Mouse (Mus musculus): ENCODE results near the gene Abi1.
A peak's percentile ranks its signal among the peaks of the same experiment; 100 is the strongest.
"Not testable (repeated sequence)": the region's sequence is repeated elsewhere in the genome, so short reads cannot be mapped to it uniquely, and the experiment has no call there.

The Abi1 gene

DNA sequence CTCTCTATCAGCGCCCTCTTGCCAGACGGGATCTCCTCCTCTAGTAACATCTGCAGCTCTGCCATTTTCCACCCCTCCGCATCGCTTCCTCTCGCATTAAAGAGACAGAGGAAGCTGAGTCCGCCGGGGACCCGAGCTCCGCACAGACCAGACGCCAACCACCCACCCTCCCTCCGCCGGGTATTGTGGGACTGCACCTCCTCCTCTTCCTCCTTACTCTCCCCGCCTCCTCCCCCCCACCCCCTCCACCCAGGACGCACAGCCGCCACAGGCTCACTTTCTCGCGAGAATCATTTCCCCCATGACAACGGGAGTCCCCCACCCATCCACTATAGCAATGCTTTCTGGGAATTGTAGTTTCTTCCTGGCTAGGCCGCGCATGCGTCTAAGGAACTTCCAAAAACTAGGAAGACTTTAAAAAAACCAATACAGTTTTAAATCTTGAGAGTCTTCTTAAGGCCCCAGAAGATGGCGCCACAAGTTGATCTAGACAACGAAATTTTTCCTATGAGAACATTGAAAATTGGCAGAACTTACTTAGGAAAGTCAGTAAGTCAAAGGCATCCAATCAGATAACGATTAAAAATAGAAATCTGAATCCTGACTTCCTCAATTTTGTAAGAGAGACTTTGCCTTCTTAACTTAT, at the start of gene Abi1:
TSS of gene Abi1 (minus strand) at position 241 of the 646 bp plus-strand sequence.
- DNase-seq (ENCODE audit: low read depth) = peak; percentile 95

DNA sequence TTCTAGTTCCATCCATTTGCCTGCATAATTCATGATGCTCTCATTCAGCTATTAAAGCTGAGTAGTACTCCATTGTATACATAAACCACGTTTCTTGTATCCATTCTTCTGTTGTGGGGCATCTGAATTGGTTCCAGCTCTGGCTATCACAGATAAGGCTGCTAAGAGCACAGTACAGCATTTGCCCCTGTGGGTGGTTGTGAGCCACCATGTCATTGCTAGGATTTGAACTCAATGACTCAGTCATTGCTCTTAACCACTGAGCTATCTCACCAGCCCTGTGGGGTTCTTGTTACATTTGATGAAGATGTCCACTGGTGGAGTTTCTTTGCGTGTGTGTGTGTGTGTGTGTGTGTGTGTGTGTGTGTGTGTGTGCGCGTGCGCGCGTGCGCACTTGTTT, 44.5 kb upstream of the Abi1 start:
- no peak for DNase-seq (ENCODE audit: low read depth)

DNA sequence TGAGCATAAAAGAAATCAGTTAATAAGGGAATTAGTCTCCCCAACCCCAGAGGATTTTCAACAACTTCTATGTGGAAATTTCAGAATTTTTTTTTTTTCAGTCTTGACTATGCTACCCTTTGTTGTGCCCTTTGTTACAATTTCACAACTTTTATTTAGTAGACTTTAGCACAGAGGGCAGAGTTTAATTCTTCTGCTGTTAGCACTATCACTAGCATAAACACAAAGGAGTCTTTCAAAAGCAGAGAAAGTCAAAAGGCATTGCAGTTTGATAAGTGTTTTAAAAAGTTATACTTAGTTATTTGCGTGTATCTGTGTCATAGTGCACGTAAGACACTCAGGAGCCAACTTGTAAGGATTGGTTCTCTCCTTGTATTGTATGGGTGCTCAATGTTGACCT, 38.5 kb upstream of the Abi1 start:
- no peak for DNase-seq (ENCODE audit: low read depth)

DNA sequence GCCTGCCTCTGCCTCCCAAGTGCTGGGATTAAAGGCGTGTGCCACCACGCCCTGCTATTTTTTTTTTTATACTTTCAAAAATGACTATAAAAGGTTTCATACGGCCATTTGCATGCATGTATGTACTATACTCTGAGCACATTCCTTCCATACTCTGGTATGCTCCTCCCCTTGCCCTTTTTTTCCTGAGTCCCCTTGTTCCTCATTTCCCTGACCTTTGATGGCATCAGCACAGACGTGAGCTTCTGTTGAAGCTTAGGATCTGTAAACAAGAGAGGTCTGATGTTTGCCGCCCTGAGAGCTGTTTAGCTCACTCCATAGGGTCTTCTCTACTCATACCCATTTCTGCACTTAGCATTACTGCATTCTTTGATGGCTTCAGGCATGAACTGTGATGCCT, 37.7 kb upstream of the Abi1 start:
- no peak for DNase-seq (ENCODE audit: low read depth)

DNA sequence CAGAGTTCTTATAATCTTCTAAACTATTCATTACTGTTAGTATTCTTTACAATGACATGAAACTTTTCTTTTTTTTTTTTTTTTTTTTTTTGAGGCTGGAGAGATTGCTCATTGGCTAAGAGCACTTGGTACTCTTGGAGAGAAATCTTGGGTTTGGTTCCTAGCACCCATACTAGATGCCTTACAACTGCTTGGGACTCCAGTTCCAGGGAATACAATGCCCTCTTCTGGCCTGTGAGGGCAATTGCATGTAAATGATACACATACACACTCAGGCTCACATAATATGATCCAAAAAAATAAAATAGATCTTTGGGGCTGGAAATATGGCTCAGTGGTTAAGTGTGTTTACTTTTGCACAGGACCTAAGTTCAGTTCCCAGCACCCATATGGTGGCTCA, 36.7 kb upstream of the Abi1 start:
- DNase-seq (ENCODE audit: low read depth) = no peak

DNA sequence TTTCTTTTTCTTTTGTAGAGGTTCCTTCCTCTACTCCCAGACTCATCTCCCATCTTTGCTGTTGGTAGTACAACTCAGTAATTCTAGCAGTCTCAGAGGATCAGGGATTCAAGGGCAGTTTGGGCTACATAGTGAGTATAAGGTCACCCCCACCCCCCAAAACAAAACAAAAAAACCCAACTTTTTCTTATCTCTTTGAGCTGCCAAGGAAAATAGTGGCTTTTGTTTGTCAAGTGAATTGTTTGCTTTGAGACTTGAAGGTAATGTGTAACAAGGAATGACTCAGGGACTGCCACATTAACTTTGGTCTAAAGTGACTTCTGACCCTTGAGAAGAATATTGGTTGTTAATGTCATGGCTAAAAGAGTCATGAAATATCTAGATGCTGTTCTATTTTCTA, 35.8 kb upstream of the Abi1 start:
- DNase-seq (ENCODE audit: low read depth) = no peak

DNA sequence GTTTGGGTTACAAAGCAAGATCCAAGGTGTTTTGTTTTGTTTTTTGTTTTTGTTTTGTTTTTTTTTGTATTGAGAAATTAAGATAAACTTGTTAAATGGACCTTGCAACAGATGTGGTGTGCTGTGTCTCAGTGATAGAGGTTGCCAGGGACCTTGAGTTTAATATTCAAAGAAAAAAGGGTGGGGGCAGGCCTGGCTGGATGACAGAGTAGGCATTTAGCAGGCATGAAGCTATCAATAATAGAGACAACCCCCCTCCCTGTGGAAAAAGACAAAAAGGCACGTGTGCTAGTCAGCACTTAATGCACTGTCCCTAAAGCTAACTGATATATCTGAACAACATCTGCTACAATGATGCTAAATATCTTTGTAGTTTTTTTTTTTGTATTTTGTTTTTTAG, 31.4 kb upstream of the Abi1 start:
- DNase-seq (ENCODE audit: low read depth) = no peak

DNA sequence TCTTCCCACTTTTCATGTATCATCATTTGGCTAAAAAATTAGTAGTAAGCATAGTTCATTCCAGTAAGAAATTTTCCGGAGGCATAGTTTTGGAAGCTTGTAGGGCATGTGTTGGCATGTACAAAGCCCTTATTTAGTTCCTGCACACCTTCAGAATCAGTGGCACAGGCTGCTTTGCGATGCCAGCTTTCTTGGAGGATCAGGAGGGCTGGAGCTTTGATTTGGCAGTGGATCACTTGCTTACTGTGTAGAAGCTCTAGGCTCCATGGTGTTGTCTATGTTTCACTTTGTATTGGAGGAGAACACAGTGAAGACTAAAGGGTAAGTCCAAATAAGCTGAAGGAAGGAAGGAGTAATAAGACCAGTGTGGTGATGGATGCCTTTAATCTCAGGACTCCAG, 30.4 kb upstream of the Abi1 start:
- DNase-seq (ENCODE audit: low read depth) = no peak

DNA sequence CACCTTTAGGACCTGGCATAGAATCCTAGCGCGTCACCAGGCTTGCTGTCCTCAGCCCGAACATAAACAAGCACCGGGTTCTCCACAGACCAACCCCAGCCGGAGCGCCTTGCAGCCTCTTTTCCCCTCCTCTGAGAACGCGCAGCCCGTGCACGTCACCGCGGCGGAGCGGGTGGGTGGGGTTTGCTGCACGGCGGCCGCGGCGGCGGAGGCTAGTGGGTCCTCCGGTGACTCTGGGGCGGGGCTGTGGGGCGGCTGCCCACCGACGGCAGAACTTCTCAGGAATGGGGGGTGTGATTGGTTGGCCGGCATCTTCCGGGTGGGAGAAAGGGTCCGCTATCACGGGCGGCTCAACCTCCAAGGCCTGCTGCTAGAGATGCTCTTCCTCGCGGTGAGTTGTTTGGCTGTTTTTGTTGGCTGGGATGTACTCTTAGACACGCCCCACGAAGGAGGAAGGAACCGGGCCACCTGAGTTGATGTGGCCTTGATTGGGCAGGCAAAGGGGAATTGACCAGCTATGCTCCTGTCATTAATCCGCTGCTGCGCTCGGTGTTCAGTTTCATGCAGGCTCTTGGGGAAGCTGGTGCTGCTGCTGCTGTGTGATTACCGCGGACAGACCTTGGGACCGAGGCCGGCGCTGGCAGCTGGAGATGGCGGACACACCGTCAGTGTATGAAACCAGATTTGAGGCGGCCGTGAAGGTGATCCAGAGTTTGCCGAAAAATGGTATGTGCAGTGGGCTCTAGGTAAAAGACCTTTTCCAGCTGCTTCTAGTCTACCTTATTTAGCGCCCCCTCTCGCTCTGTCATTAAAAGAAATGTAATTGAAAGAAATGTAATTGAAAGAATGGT, 29.1 kb upstream of the Abi1 start:
- DNase-seq (ENCODE audit: low read depth) = peak; percentile 68

DNA sequence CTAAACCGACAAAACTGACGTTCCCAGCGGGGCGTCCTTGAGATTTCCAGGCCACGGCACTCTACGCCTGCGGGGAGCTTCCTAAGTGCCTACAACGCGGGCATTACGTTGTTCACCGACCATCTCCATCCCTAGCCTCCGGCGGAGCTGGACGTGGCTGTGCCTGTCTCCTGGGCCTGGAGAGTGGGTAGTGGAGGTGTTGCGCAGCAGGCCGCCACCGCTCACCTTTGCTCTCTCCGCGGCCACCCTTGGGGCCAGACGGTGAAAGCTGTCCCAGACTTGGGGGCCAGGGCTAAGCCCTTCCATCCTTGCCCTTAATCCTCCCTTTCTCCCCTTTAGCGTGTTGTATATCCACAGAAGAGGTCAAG, 28.3 kb upstream of the Abi1 start:
- no peak for DNase-seq (ENCODE audit: low read depth)

DNA sequence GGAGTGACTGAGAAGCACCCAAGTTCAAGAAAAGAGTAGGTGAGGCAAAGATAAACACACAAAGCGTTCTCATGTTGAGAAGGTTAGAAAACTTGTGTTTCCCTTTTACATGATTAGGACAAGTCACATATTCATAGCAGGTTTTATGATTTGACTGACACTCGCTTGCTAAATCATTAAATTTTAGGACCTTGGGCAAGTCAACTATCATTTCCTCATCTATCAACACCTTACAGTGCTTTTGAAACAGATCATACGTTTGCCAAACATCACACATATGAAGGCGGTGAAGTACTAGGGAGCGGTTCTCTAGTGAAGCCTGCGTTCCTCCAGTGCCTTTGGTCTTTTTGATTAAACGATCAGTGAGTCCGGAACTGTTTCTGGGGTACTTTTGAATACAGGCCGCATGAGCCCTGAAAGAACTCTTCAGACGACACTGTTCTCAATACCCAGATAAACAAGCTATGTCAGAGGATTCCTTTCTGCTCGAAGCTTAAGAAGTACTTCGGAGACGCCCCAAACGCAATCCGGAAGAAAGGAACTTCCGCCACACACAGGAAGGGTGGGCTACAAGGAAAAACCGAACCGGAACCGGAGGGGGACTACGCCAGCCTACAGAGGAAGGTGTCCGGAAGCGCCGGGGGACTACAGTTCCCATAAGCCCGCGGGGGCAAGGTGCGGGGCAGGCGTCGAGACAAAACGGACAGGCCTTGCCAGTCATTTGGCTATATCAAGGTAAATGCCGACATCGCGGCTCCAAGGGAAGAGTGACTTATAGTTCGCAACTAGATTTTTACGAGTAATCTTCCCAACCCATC, 27.7 kb upstream of the Abi1 start, which contains the start of gene Acbd5:
TSS of gene Acbd5 (plus strand) at position 616 of the 818 bp plus-strand sequence.
- DNase-seq (ENCODE audit: low read depth) = peak; percentile 91

DNA sequence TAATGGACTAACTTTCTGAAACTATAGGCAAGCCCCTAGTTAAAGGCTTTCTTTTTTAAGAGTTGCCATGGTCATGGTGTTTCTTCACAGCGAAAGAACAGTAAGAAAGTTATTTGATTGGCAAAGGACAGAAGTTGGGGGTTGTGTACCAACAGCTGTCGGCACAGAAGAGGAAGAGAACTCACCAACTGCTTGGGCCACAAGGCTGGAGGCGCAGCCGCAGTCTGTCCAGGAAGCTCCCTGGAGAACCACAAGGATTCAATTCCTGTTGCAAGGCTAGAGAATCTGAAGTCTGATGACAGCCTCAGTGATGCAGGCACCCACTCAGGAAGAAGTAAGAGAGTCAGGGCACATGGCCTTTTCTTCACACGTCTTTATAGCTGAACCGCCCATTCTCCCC, 12.5 kb upstream of the Abi1 start:
- no peak for DNase-seq (ENCODE audit: low read depth)

DNA sequence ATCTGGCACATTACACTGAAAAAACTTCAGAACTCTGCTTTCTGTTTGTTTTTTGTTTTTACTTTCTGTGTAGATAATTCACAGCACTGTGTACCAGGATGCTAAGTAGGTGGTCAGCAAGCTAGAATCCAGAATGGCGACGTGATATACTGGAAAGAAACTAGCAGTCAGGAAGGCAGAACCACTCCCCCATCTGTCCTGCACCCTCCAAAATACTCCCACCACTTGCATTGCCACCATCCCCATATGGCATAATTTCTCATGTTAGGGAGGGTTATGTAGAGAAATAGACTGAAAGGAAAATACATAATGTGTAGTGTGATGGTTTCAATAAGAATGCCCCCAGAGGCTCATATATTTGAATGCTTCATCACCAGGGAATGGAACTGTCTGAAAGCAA, 11.8 kb upstream of the Abi1 start:
- no peak for DNase-seq (ENCODE audit: low read depth)

DNA sequence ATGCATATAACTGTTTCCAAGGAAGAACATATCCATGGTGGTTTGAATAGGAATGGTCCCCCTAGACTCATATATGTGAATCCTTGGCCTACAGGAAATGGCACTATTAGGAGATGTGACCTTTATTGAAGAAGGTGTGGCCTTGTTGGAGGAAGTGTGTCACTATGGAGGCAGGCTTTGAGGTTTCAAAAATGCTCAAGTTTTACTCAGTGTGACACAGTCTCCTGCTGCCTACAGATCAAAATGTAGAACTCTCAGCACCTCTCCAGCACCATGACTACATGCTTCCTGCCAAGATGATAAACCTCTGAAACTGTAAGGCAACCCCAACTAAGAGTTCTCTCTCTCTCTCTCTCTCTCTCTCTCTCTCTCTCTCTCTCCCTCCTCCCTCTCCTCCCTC, 8.0 kb upstream of the Abi1 start:
- no peak for DNase-seq (ENCODE audit: low read depth)

DNA sequence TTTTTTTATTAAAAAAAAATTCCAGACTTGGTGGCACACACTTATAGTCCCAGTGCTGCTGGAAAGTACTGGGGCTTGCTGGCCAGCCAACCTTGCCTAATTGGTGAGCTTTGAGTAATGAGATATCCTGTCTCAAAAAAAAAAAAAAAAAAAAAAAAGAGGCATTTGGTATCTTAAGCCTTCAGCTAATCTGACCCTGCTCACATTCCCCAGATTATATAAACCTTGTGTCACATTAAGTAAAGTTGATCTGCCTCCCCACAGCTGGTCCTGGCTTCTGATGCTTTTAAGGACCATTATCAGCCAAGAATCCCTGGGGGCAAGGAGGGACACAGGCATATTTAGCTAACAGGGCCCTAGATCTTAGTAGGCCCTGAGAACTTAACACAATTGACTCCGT, 5.7 kb upstream of the Abi1 start:
- no peak for DNase-seq (ENCODE audit: low read depth)

DNA sequence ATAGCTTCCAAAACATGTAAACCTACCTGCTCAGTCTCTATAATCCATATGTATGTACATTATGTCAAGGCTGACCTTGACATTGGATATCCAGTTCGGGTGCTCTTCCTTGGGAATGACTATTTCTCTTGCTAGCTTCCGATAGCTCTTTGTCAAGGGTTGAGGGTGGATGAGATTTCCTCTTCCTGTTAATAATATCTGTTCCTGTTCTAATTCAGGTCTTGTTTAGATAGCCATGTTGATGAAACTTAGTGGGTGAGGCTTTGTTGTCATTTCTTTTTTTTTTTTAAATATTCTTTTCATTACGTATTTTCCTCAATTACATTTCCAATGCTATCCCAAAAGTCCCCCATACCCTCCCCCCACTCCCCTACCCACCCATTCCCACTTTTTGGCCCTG, 2.1 kb upstream of the Abi1 start:
- no peak for DNase-seq (ENCODE audit: low read depth)

DNA sequence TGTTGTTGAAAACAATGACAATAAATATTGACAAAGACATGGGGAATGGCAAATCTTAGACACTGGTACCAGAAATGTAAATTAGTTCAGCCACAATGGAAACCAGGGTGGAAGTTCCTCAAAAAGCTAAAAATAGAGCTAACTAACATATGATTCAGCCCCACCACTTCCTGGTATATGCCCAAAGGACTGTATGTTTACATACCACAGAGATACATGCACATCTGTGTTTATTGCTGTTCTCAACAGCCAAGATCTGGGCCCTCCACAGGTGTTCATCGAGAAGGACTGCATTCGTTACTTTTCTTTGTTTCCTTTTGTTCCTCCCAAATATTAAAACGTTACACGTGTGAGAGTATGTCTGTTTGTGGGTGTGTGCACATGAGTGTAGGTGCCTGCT, 1.4 kb upstream of the Abi1 start:
- DNase-seq (ENCODE audit: low read depth) = no peak

DNA sequence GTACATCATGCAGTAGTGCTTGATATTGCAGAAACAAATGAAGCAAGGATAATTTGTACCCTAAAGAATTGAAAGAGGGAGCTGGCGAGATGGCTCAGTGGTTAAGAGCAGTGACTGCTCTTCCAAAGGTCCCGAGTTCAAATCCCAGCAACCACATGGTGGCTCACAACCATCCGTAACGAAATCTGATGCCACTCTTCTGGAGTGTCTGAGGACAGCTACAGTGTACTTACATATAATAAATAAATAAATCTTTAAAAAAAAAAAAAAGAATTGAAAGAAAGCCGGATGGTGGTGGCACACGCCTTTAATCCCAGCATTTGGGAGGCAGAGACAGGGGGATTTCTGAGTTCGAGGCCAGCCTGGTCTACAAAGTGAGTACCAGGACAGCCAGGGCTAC, 649 bp upstream of the Abi1 start:
- DNase-seq (ENCODE audit: low read depth) = not testable (repeated sequence)

DNA sequence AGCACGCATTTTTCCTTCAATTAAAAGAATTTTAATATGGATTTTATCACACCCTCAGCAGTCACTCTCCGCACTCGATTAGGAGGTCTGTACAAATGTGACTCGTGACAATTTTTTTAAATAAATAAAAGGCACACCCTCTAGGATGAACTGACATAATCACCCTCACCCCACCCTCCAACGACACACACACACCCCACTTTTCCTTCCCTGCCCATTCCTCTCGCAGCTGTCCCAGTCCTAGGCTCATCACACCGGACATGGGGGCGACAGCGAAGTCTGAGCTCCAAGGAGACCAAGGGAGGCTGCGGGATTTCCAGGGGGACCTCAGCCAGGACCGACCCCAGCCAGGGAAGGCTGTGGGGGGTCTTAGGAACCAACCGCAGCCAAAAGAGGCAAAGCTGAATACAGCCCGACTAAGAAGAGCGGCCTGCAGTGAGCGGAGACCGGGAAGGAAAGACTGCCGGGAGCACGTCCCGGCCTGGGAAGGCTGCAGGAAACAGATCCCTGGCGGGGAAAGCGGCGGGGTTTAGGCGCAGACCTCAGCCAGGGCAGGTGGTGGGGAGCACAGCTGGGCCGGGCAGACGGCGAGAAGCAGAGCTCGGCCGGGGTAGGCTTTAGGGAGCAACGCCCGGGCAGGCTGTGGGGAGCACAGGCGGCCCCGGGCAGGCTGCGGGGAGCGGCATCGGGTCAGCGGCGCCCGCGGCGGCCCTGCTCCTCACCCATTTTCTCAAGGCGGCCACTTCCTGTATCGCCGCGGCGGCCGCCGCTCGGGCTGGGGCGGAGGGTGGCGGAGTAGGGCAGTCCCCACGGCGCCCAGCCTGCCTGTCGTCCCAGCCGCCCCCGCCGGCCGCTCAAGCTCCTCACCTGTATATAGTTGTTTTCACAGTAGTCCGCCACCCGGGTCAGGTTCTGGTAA, 700 bp downstream of the Abi1 start:
- DNase-seq (ENCODE audit: low read depth) = no peak

DNA sequence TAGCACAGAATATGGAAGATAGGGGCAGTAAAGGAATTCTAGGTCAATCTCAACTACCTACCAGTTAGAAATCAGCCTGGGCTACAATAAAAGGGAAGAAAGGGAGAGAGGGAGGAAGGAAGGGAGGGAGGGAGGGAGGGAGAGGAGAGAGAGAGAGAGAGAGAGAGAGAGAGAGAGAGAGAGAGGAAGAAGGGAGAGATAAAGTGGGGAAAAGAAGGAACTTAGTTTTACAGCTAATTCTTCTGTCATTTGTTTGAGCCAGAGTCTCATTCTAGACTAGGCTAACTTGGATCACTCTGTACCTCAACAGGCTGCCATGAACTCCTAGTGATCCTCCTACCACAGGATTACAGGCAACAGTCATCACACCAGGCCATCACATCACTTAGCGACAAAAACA, 4.6 kb downstream of the Abi1 start:
- DNase-seq (ENCODE audit: low read depth) = no peak

DNA sequence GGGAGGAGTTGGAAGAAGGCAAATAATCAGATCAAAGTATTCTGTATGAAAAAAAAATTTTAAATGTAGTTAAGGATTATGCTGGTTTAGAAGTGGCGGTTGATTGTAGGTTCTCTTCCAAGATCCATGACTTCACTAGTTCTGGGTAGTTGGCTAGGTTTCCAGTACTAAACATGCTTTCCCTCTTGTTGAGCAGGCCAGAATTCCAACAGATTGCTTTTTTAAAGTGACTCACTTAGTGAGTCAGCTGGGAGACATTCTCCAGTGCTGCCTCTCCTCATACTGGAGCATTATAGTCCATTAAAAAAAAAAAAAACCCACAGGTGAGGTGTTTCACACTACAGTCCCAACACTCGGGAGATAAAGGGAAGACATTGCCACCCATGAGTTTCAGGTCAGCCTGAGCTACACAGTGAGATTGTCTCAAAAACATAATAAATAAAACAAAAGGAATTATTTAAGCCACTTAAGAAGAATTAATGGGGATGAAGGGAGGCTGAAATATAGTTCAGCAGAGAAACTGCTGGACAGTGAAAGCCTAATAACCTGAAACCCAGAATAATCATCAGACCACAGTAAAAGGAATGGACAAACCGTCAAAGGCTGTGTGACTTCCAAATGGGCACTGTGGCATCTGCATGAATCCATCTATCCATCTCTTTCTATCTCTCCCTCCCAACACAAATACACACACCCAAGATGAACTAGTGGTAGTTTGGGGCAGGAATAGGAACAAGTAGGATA, 5.2 kb downstream of the Abi1 start:
- DNase-seq (ENCODE audit: low read depth) = peak; percentile 70

Measured in fibroblast of lung, adult 2 months (primary cell).